Comparison of ENCODE assay signal across 10 mouse cellular contexts in the genomic region with DNA sequence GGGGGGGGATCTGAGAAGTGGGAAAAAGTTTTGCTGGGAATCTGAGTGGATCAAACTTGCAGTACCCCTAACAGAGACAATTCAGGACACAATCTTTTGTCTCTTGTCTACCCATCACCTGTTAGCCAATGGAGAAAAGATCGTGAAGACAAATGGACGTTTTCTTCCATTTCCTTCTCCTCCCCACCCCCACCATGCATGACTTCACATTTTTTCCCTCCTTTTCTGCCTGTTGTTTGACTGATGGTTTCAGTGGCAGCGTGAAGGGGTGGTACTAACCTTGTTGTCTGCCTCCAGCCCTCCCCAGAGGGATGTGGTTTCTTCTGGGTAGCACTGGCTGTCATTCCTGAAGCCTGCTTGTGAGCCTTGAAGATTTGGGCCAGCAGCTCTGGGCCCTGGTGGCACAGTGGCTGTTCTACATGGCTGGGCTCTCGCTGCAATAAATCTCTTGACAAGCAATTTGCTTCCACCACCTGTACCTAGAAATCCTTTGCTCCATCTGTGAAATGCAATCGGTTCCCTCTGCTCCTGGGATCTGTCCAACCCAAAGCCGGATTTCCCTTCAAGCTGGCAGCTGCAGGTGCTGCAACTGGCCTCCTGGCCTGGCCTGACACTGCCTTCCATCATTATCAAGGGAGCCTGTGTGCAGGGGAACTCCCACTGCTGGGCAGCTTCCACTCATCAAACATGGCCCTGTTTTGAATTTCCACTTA.
DNase-seq lines count a peak whose midpoint lies in the region; ATAC-seq lines count a peak whose summit lies in the region.
"Had no signal": no experiment of that assay in that cellular context is flagged by ENCODE, and none has a peak within 500 bp of the region (broad histone marks: within the 10 kb centered on the region; RNA-seq: fewer than 3 reads in every experiment).

No protein-coding gene starts in this region.

- no peaks in the 10 kb centered on the region for H3K9me3 ChIP-seq in hindbrain, embryonic 11.5 days (ENCODE audit: control insufficient read depth, low read length)
- H3K9me3 ChIP-seq in hindbrain, embryonic 10.5 days, result no peaks in the 10 kb centered on the region
- no peaks in the 10 kb centered on the region for H3K9me3 ChIP-seq in intestine, embryonic 16.5 days (ENCODE audit: control insufficient read depth, low read length)
- H3K9me3 ChIP-seq: stomach, embryonic 15.5 days had no signal

- H3K27me3 ChIP-seq in hindbrain, embryonic 11.5 days (ENCODE audit: control insufficient read depth, insufficient read depth, low read length), result no peaks in the 10 kb centered on the region
- H3K27me3 ChIP-seq in hindbrain, embryonic 10.5 days (ENCODE audit: insufficient read depth, poor library complexity, severe bottlenecking), result no peaks in the 10 kb centered on the region
- H3K27me3 ChIP-seq in intestine, embryonic 16.5 days (replicated peaks; ENCODE audit: control insufficient read depth, insufficient read depth, low read length), result no peaks in the 10 kb centered on the region
- H3K27me3 ChIP-seq: stomach, embryonic 15.5 days had no signal

- no peak overlapping the region for H3K4me3 ChIP-seq in hindbrain, embryonic 11.5 days (ENCODE audit: low read depth, low read length)
- H3K4me3 ChIP-seq in hindbrain, embryonic 10.5 days, result no peak overlapping the region
- no peak overlapping the region for H3K4me3 ChIP-seq in intestine, embryonic 16.5 days (ENCODE audit: low read length)
- H3K4me3 ChIP-seq: stomach, embryonic 15.5 days had no signal

- DNase-seq in hindbrain, embryonic 11.5 days (ENCODE audit: low spot score), result peak; percentile 19
- no peak for DNase-seq in hindbrain, embryonic 10.5 days (ENCODE audit: low spot score)
- DNase-seq in CD4-positive, CD25-positive, alpha-beta regulatory T cell, adult 2 months (ENCODE audit: low read depth, low spot score), result peak; percentile 26
- DNase-seq in cerebellum, adult 9-10 months, result peak; percentile 30
- peak; percentile 9 for DNase-seq in induced T-regulatory cell, adult 2 months (ENCODE audit: low read depth)
- no peak for DNase-seq in lung, postnatal 4 days
- DNase-seq in ovary, postnatal 10 days (ENCODE audit: low spot score), result no peak

- no peaks in the 10 kb centered on the region for H3K36me3 ChIP-seq in hindbrain, embryonic 11.5 days (ENCODE audit: control insufficient read depth, insufficient read depth, low read length)
- H3K36me3 ChIP-seq in hindbrain, embryonic 10.5 days, result no peaks in the 10 kb centered on the region
- H3K36me3 ChIP-seq in intestine, embryonic 16.5 days (ENCODE audit: control insufficient read depth, insufficient read depth, low read length), result no peaks in the 10 kb centered on the region
- H3K36me3 ChIP-seq: stomach, embryonic 15.5 days had no signal

- H3K9ac ChIP-seq in hindbrain, embryonic 11.5 days (ENCODE audit: low read depth, low read length), result no peak overlapping the region
- H3K9ac ChIP-seq in intestine, embryonic 16.5 days (ENCODE audit: low read depth, low read length), result no peak overlapping the region
- H3K9ac ChIP-seq: stomach, embryonic 15.5 days had no signal

- ATAC-seq in hindbrain, embryonic 11.5 days (ENCODE audit: low FRiP score), result 0 out of 2 replicates have a peak, but pooled peaks have one; percentile 35
- no peak for ATAC-seq in intestine, embryonic 16.5 days
- ATAC-seq: forebrain, embryonic 16.5 days had no signal

- H3K4me1 ChIP-seq in hindbrain, embryonic 11.5 days (replicated peaks; ENCODE audit: control insufficient read depth, insufficient read depth, low read length), result no peaks in the 10 kb centered on the region
- H3K4me1 ChIP-seq in hindbrain, embryonic 10.5 days (replicated peaks), result peaks cover 9% of the 10 kb centered on the region
- 0 out of 2 replicates have a peak, but pooled peaks cover 3% of the 10 kb centered on the region for H3K4me1 ChIP-seq in intestine, embryonic 16.5 days (ENCODE audit: control insufficient read depth, insufficient read depth, low read length)

- H3K4me2 ChIP-seq in hindbrain, embryonic 11.5 days (replicated peaks; ENCODE audit: low read depth, low read length), result no peak overlapping the region
- H3K4me2 ChIP-seq in intestine, embryonic 16.5 days (ENCODE audit: low read depth, low read length), result no peak overlapping the region
- H3K4me2 ChIP-seq: stomach, embryonic 15.5 days had no signal

- 68% methylated on average over 6 of the region's 6 CpGs for WGBS in hindbrain, embryonic 11.5 days
- 63% methylated on average over 6 of the region's 6 CpGs for WGBS in hindbrain, embryonic 10.5 days
- WGBS in intestine, embryonic 16.5 days, result 49% methylated on average over 6 of the region's 6 CpGs

- no peak overlapping the region for H3K27ac ChIP-seq in hindbrain, embryonic 11.5 days (ENCODE audit: low read depth, low read length)
- no peak overlapping the region for H3K27ac ChIP-seq in hindbrain, embryonic 10.5 days
- H3K27ac ChIP-seq in intestine, embryonic 16.5 days (ENCODE audit: low read length), result no peak overlapping the region
- H3K27ac ChIP-seq: stomach, embryonic 15.5 days had no signal

Comparison
In these comparisons a context has a peak if more than half of its experiments do, and no peak if none do; other contexts are left out.
1. DNase-seq: peak in hindbrain, embryonic 11.5 days (single experiment), CD4-positive, CD25-positive, alpha-beta regulatory T cell, adult 2 months (single experiment), cerebellum, adult 9-10 months (single experiment) and induced T-regulatory cell, adult 2 months (single experiment); none in hindbrain, embryonic 10.5 days (single experiment), lung, postnatal 4 days (0 of 2) and ovary, postnatal 10 days (single experiment).